Mouse (Mus musculus) erythroblast, embryonic 14.5 days (primary cell): Measurements from ENCODE around the gene Actn4. TPM values are rescaled to one million over a fixed set of nuclear protein-coding genes. Genes with fewer than 3 reads are reported as not detected.

ENCODE experiments used
- H3K27me3 ChIP-seq: 2 replicates; pipeline ENCODE4 v1.6.1; 2012; ENCODE audit warnings: inconsistent platforms; ENCODE audit not compliant: control insufficient read depth
- H3K36me3 ChIP-seq: 2 replicates; pipeline ENCODE4 v1.6.1; 2012; ENCODE audit warnings: mild to moderate bottlenecking, inconsistent platforms; ENCODE audit not compliant: control insufficient read depth
- H3K4me1 ChIP-seq: 2 replicates; pipeline ENCODE4 v1.6.1; 2012; ENCODE audit warnings: inconsistent platforms; ENCODE audit not compliant: control insufficient read depth
- H3K4me3 ChIP-seq: replicated peaks from 2 replicates; pipeline ENCODE3; 2012; ENCODE audit warnings: moderate library complexity, mild to moderate bottlenecking, inconsistent platforms
- H3K9me3 ChIP-seq: 2 replicates; pipeline ENCODE4 v1.6.1; 2012; ENCODE audit warnings: low read length, inconsistent platforms, mixed read lengths; ENCODE audit not compliant: control insufficient read depth
- GATA1 ChIP-seq: IDR thresholded peaks from 2 replicates; pipeline ENCODE4 v1.6.1; 2012; ENCODE audit warnings: low read length, inconsistent platforms, mixed read lengths
- TAL1 ChIP-seq: IDR thresholded peaks from 3 replicates; pipeline ENCODE4 v1.6.1; 2012; ENCODE audit warnings: low read length, inconsistent platforms, mixed read lengths
- polyA plus RNA-seq: library from polyadenylated mRNA; stranded (reverse); fragments of >175 nt; gene quantifications from 2 replicates; pipeline ENCODE4 v1.2.3, GENCODE M21; 2012

Actn4 gene
- polyA plus RNA-seq, 1 experiment: 86.9 TPM

DNA sequence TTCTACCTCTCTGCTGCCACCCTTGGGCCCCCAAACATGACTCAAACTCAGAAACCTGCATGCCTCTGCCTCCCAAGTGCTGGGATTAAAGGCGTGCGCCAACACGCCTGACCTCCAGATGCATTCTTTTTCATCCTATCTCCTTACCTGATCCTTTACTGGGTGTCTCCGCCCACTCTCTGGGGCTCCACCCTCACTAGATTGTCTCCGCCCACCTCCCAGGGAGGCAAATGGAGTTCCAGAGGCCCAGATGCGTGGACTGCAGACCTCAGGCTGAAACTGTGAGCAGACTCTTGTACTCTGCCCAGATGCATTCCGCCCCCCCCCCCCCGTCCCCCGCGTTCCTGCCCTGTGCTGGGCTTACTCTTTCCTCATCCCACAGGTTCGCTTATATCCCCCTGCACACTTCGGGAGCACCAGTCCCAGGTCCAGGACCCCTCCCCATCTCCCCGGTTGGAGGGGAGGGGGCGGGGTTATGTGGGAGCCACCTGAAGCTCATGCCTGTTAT, 28.7 kb upstream of the Actn4 start:
- Histone ChIP-seq H3K27me3 (no peaks in the 10 kb centered on the region), H3K36me3 (no peaks in the 10 kb centered on the region; the same call in 1 of the 2 replicates), H3K4me3 (no peak overlapping the region), H3K4me1 (peaks cover 11% of the 10 kb centered on the region), H3K9me3 (no peaks in the 10 kb centered on the region)
- TF ChIP-seq GATA1 (no peak), TAL1 (no peak)

DNA sequence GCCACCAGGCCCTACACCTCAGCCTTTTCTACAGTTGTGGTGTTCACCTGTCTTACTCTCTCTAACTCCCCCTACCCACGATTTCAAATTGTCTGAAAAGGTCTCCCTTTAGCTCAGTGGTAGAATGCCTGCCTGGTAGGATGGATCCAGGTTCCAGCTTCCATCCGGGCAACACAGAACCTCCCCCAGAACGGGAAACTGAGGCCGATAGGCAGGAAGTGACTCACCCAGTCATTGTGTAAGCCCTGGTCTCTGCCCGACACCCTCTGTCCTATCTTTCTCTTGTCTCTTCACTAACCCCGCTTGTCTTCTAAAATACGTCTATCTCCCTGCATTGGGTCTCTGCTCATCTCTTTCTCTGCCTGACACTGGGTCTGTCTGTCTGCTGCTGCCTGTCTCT, 23.1 kb upstream of the Actn4 start:
- no peaks in the 10 kb centered on the region for H3K9me3 ChIP-seq
- H3K4me1 ChIP-seq: peaks cover 39% of the 10 kb centered on the region
- no peaks in the 10 kb centered on the region for H3K27me3 ChIP-seq
- TF ChIP-seq GATA1: no peak
- TF ChIP-seq TAL1: no peak
- peaks cover 3% of the 10 kb centered on the region for H3K36me3 ChIP-seq
- H3K4me3 ChIP-seq: no peak overlapping the region

- peaks cover 8% of the 10 kb centered on the region for H3K36me3 ChIP-seq
- no peaks in the 10 kb centered on the region for H3K27me3 ChIP-seq
- H3K9me3 ChIP-seq: no peaks in the 10 kb centered on the region
- no peak for TF ChIP-seq GATA1
- TF ChIP-seq TAL1: no peak
- no peak overlapping the region for H3K4me3 ChIP-seq
- peaks cover 42% of the 10 kb centered on the region for H3K4me1 ChIP-seq
Observed at GRCm38 (mm10) chr7:28984452-28984851, 22.3 kb upstream of the Actn4 start.

- Histone ChIP-seq H3K9me3 (no peaks in the 10 kb centered on the region), H3K36me3 (peaks cover 14% of the 10 kb centered on the region), H3K4me3 (peak overlapping the region; percentile 92), H3K4me1 (peaks cover 42% of the 10 kb centered on the region), H3K27me3 (no peaks in the 10 kb centered on the region)
- TF ChIP-seq TAL1: no peak
- no peak for TF ChIP-seq GATA1
Observed at GRCm38 (mm10) chr7:28983849-28984248, 21.7 kb upstream of the Actn4 start.

DNA sequence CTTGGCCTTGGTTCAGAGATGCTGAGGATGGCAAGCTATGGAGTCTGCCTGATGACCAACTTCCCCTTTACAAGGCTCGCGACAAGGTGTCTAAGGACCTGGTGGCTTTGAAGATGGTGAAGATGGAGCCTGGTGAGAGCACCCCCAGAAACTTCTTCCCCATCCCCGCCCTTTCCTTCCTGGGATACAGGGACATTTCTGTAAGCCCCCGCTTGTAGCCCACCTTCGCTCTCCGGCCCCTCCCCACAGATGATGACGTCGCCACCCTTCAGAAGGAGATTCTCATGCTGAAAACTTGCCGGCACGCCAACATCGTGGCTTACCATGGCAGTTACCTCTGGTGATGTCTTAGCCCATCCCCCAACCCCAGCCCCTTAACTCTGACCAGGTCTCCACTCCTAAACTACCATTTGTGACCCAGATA, 21.0 kb upstream of the Actn4 start:
- peaks cover 21% of the 10 kb centered on the region for H3K36me3 ChIP-seq
- H3K4me1 ChIP-seq: peaks cover 42% of the 10 kb centered on the region
- TF ChIP-seq TAL1 (no peak), GATA1 (no peak)
- no peaks in the 10 kb centered on the region for H3K9me3 ChIP-seq
- H3K27me3 ChIP-seq: no peaks in the 10 kb centered on the region
- H3K4me3 ChIP-seq: peak overlapping the region; percentile 92

GRCm38 (mm10) chr7:28982274-28983013, 20.3 kb upstream of the Actn4 start:
- no peaks in the 10 kb centered on the region for H3K27me3 ChIP-seq
- H3K4me1 ChIP-seq: peaks cover 44% of the 10 kb centered on the region
- H3K36me3 ChIP-seq: peaks cover 28% of the 10 kb centered on the region
- H3K9me3 ChIP-seq: no peaks in the 10 kb centered on the region
- H3K4me3 ChIP-seq: peak overlapping the region; percentile 92
- no peak for TF ChIP-seq TAL1
- no peak for TF ChIP-seq GATA1

DNA sequence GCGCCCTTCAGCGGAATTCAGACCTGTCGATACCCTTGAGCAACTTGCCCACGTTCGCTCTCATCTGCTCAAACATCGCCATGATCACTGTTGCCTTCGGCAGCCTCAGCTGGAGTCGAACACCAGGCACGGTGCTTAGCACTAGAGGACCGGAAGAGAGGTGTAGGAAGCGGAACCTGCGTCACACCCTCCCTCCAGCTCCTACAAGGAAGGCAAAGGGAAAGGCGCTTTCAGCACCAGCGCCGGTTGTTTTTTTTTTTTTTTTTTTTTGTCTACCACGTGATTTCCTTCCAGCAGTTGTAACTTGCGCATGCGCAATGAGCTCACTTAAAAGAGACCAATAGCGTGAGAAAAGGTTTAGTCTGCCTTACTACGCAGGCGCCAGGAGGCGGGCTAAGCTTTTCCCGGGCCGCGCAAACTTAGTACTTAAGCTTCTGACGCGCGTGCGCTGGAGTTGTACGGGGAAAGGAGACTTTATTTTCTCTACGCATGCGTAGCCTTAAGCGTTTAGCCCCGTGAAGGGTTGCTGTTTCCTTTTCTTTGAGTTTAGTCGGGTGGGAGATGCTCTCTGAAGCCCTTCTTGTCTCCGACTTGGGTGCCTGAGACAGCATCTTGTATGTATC, 19.6 kb upstream of the Actn4 start, which contains the start of the genes Eif3k and Map4k1:
Gene Eif3k (minus strand): TSS at position 214 of the 623 bp plus-strand sequence.
Gene Map4k1 (plus strand): TSS at position 400 of the 623 bp plus-strand sequence.
- Histone ChIP-seq H3K4me1 (peaks cover 45% of the 10 kb centered on the region), H3K36me3 (peaks cover 35% of the 10 kb centered on the region), H3K9me3 (no peaks in the 10 kb centered on the region), H3K27me3 (no peaks in the 10 kb centered on the region), H3K4me3 (peak within 1 kb of the TSS; percentile 92)
- TF ChIP-seq TAL1: no peak
- no peak for TF ChIP-seq GATA1

DNA sequence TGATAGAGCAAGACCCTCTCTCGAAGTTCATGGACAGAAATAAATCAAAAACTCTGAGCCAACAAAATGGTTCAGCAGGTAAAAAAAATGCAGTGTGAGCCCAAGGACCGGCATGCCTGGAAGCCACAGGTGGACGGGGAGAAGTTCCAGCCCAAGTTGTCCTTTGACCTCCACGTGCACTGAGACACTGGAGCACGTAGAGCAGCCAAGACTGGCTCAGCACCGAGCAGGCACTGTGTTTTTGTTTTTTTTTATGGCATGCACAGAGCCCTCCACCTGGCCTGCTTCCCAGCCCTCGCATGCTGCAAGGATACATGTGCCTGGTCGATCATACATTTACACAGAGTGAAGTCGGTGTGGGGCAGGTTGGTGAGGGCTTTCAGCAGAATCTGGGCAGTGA, 15.4 kb upstream of the Actn4 start:
- Histone ChIP-seq H3K4me3 (no peak overlapping the region), H3K9me3 (no peaks in the 10 kb centered on the region), H3K27me3 (no peaks in the 10 kb centered on the region), H3K36me3 (peaks cover 70% of the 10 kb centered on the region), H3K4me1 (peaks cover 34% of the 10 kb centered on the region)
- TF ChIP-seq TAL1 (no peak), GATA1 (no peak)

- no peak overlapping the region for H3K4me3 ChIP-seq
- TF ChIP-seq TAL1: no peak
- peaks cover 42% of the 10 kb centered on the region for H3K4me1 ChIP-seq
- no peaks in the 10 kb centered on the region for H3K27me3 ChIP-seq
- no peaks in the 10 kb centered on the region for H3K9me3 ChIP-seq
- H3K36me3 ChIP-seq: peaks cover 79% of the 10 kb centered on the region
Observed at GRCm38 (mm10) chr7:28973025-28973424, 10.9 kb upstream of the Actn4 start.
